In the genomic region with DNA sequence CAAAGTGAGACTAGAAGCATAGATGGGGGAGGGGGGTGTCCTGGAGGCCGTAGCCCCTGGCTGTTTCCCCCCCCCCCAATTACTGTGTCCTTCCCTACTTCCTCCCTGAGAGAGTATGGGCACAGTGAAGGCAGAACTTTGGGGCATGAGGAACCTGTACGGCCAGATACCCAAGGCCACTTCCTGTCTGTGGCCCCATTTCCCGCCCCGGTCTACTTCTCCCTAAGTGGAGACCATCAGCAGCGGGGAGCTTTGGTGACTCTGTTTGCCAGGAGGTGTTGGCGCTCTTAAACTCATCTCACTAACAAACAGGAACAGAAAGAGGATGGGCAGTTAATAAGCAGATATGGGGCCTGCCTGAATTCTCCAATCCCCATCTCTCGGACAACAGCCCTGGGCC, we compare ENCODE assay signal across 30 mouse cellular contexts. TPM values are rescaled to one million over a fixed set of nuclear protein-coding genes. Genes with fewer than 3 reads are reported as not detected.
DNase-seq lines count a peak whose midpoint lies in the region; ATAC-seq lines count a peak whose summit lies in the region.
"Had no signal": no experiment of that assay in that cellular context is flagged by ENCODE, and none has a peak within 500 bp of the region (broad histone marks: within the 10 kb centered on the region; RNA-seq: fewer than 3 reads in every experiment).

No protein-coding gene starts in this region.

- H3K4me1 ChIP-seq in embryonic facial prominence, embryonic 11.5 days (ENCODE audit: control insufficient read depth, insufficient read depth, low read length): peaks cover 2% of the 10 kb centered on the region
- peaks cover 43% of the 10 kb centered on the region for H3K4me1 ChIP-seq in embryonic facial prominence, embryonic 10.5 days
- H3K4me1 ChIP-seq in intestine, embryonic 16.5 days (ENCODE audit: control insufficient read depth, insufficient read depth, low read length): peaks cover 20% of the 10 kb centered on the region

- no peak for ATAC-seq in embryonic facial prominence, embryonic 11.5 days (replicated peaks; ENCODE audit: insufficient number of reproducible peaks, low FRiP score, low TSS enrichment, low read depth)
- ATAC-seq in common myeloid progenitor, adult 5-6 weeks (replicated peaks; ENCODE audit: low read depth, poor library complexity, severe bottlenecking): peak; percentile 83
- ATAC-seq in megakaryocyte, adult 5-6 weeks (ENCODE audit: poor library complexity, severe bottlenecking): peak; percentile 92
- ATAC-seq in intestine, embryonic 16.5 days: no peak
- ATAC-seq: activated CD4-positive, CD25-positive, alpha-beta regulatory T cell, adult 4 months; forebrain, embryonic 15.5 days; Patski had no signal

- H3K4me2 ChIP-seq in embryonic facial prominence, embryonic 11.5 days (ENCODE audit: low read depth, low read length): no peak overlapping the region
- H3K4me2 ChIP-seq in intestine, embryonic 16.5 days (ENCODE audit: low read depth, low read length): no peak overlapping the region

- no peaks in the 10 kb centered on the region for H3K36me3 ChIP-seq in embryonic facial prominence, embryonic 11.5 days (replicated peaks; ENCODE audit: control insufficient read depth, insufficient read depth, low read depth, low read length)
- H3K36me3 ChIP-seq in embryonic facial prominence, embryonic 10.5 days (replicated peaks): no peaks in the 10 kb centered on the region
- no peaks in the 10 kb centered on the region for H3K36me3 ChIP-seq in intestine, embryonic 16.5 days (ENCODE audit: control insufficient read depth, insufficient read depth, low read length)
- H3K36me3 ChIP-seq: embryonic facial prominence, embryonic 13.5 days; forebrain, embryonic 15.5 days; hindbrain, embryonic 12.5 days had no signal

- H3K27me3 ChIP-seq in embryonic facial prominence, embryonic 11.5 days (ENCODE audit: control insufficient read depth, insufficient read depth, low read length): peaks cover 31% of the 10 kb centered on the region
- peaks cover 59% of the 10 kb centered on the region for H3K27me3 ChIP-seq in embryonic facial prominence, embryonic 10.5 days (replicated peaks; ENCODE audit: low read depth, poor library complexity, severe bottlenecking)
- peaks cover 26% of the 10 kb centered on the region for H3K27me3 ChIP-seq in intestine, embryonic 16.5 days (replicated peaks; ENCODE audit: control insufficient read depth, insufficient read depth, low read length)

- H3K9me3 ChIP-seq in embryonic facial prominence, embryonic 11.5 days (replicated peaks; ENCODE audit: control insufficient read depth, low read length): no peaks in the 10 kb centered on the region
- H3K9me3 ChIP-seq in embryonic facial prominence, embryonic 10.5 days: peaks cover 6% of the 10 kb centered on the region; the same call in 1 of the 2 replicates
- no peaks in the 10 kb centered on the region; the same call in 1 of the 2 replicates for H3K9me3 ChIP-seq in intestine, embryonic 16.5 days (ENCODE audit: control insufficient read depth, low read length)
- H3K9me3 ChIP-seq: embryonic facial prominence, embryonic 13.5 days; forebrain, embryonic 15.5 days had no signal

- no peak for DNase-seq in embryonic facial prominence, embryonic 11.5 days (ENCODE audit: low spot score)
- no peak for DNase-seq in embryonic facial prominence, embryonic 10.5 days (ENCODE audit: low spot score)
- DNase-seq in 416B (ENCODE audit: low read depth): peak; percentile 81
- DNase-seq in adrenal gland, adult 8-10 months: no peak
- no peak for DNase-seq in MN1 (ENCODE audit: low spot score)
- DNase-seq: adrenal gland, postnatal 14 days; cerebellum, adult 11-12 months; gastrocnemius, postnatal 14 days; kidney, adult 9 months; kidney, postnatal 4 days; layer of hippocampus, adult 9-11 months; lung, postnatal 10 days; spleen, adult 18-20 months; thymus, adult 18-20 months had no signal

- no peak overlapping the region for H3K27ac ChIP-seq in embryonic facial prominence, embryonic 11.5 days (replicated peaks; ENCODE audit: low read depth, low read length)
- no peak overlapping the region for H3K27ac ChIP-seq in embryonic facial prominence, embryonic 10.5 days (replicated peaks)
- no peak overlapping the region for H3K27ac ChIP-seq in intestine, embryonic 16.5 days (ENCODE audit: low read length)
- H3K27ac ChIP-seq: embryonic facial prominence, embryonic 13.5 days; forebrain, embryonic 15.5 days; hindbrain, embryonic 12.5 days; left cerebral cortex, adult 2 months; liver, embryonic 14.5 days had no signal

- WGBS in embryonic facial prominence, embryonic 11.5 days: 56% methylated on average over 7 of the region's 7 CpGs
- 69% methylated on average over 7 of the region's 7 CpGs for WGBS in embryonic facial prominence, embryonic 10.5 days
- 67% methylated on average over 7 of the region's 7 CpGs for WGBS in intestine, embryonic 16.5 days

- H3K9ac ChIP-seq in embryonic facial prominence, embryonic 11.5 days (replicated peaks; ENCODE audit: low read length): no peak overlapping the region
- H3K9ac ChIP-seq in intestine, embryonic 16.5 days (ENCODE audit: low read depth, low read length): no peak overlapping the region
- H3K9ac ChIP-seq: forebrain, embryonic 15.5 days; hindbrain, embryonic 12.5 days; liver, embryonic 14.5 days had no signal

- H3K4me3 ChIP-seq in embryonic facial prominence, embryonic 11.5 days (ENCODE audit: low read depth, low read length): peak overlapping the region; percentile 25; the same call in 1 of the 2 replicates
- H3K4me3 ChIP-seq in embryonic facial prominence, embryonic 10.5 days: no peak overlapping the region
- no peak overlapping the region for H3K4me3 ChIP-seq in intestine, embryonic 16.5 days (ENCODE audit: low read length)
- H3K4me3 ChIP-seq: forebrain, embryonic 15.5 days; left cerebral cortex, adult 2 months had no signal

RNA-seq across cellular contexts. Expression of a gene that starts 0.6 kb away (rescaled TPM):
- not detected in 2 replicates for polyA plus RNA-seq in embryonic facial prominence, embryonic 11.5 days (2014; fragmentation: Nextera tagmentation; extraction: Ambion mirVana)
- polyA plus RNA-seq in embryonic facial prominence, embryonic 10.5 days (2016; fragmentation: Nextera tagmentation; extraction: Ambion mirVana): 0.10 TPM in 1 of 2 replicates, not detected in the other
- 0.09 TPM in 1 of 2 replicates, not detected in the other for total RNA-seq in common myeloid progenitor, adult 5-6 weeks (2017)
- total RNA-seq in megakaryocyte, adult 5-6 weeks (2015): 1.4 and 2.2 TPM in 2 replicates
- 0.26 TPM in 1 of 2 replicates, not detected in the other for total RNA-seq in megakaryocyte, adult 5-6 weeks (2017)
- not detected for total RNA-seq in adrenal gland, adult 8-10 months (2022)
- 0.09 and 0.20 TPM in 2 replicates for polyA plus RNA-seq in intestine, embryonic 16.5 days (2015; fragmentation: Nextera tagmentation; extraction: Ambion mirVana)
- total RNA-seq: adrenal gland, postnatal 14 days; gastrocnemius, postnatal 14 days; heart, adult 8-10 months; megakaryocyte-erythroid progenitor cell, adult 5-6 weeks had no signal
- polyA plus RNA-seq: activated CD4-positive, CD25-positive, alpha-beta regulatory T cell, adult 4 months; forebrain, embryonic 15.5 days; heart, embryonic 16.5 days; hindbrain, embryonic 12.5 days; limb, embryonic 11.5 days; liver, embryonic 14.5 days; Patski; stomach, embryonic 14.5 days had no signal

RNA-seq across cellular contexts. Expression of a gene that starts 6.9 kb away (rescaled TPM):
- polyA plus RNA-seq in embryonic facial prominence, embryonic 11.5 days (2014; fragmentation: Nextera tagmentation; extraction: Ambion mirVana): not detected in 2 replicates
- not detected in 2 replicates for polyA plus RNA-seq in embryonic facial prominence, embryonic 10.5 days (2016; fragmentation: Nextera tagmentation; extraction: Ambion mirVana)
- not detected in 2 replicates for total RNA-seq in common myeloid progenitor, adult 5-6 weeks (2017)
- not detected in 2 replicates for total RNA-seq in megakaryocyte, adult 5-6 weeks (2015)
- total RNA-seq in megakaryocyte, adult 5-6 weeks (2017): not detected in 2 replicates
- not detected for total RNA-seq in adrenal gland, adult 8-10 months (2022)
- 94.3 and 150 TPM in 2 replicates for polyA plus RNA-seq in intestine, embryonic 16.5 days (2015; fragmentation: Nextera tagmentation; extraction: Ambion mirVana)
- total RNA-seq: adrenal gland, postnatal 14 days; gastrocnemius, postnatal 14 days; heart, adult 8-10 months; left cerebral cortex, adult 2 months; megakaryocyte-erythroid progenitor cell, adult 5-6 weeks had no signal
- polyA plus RNA-seq: activated CD4-positive, CD25-positive, alpha-beta regulatory T cell, adult 4 months; embryonic facial prominence, embryonic 13.5 days; forebrain, embryonic 15.5 days; heart, embryonic 16.5 days; hindbrain, embryonic 12.5 days; limb, embryonic 11.5 days; liver, embryonic 14.5 days; neural tube, embryonic 11.5 days; Patski had no signal

RNA-seq across cellular contexts. Expression of a gene that starts 25.0 kb away (rescaled TPM):
- not detected in 2 replicates for polyA plus RNA-seq in embryonic facial prominence, embryonic 11.5 days (2014; fragmentation: Nextera tagmentation; extraction: Ambion mirVana)
- not detected in 2 replicates for polyA plus RNA-seq in embryonic facial prominence, embryonic 10.5 days (2016; fragmentation: Nextera tagmentation; extraction: Ambion mirVana)
- not detected in 2 replicates for total RNA-seq in common myeloid progenitor, adult 5-6 weeks (2017)
- not detected in 2 replicates for total RNA-seq in megakaryocyte, adult 5-6 weeks (2015)
- not detected in 2 replicates for total RNA-seq in megakaryocyte, adult 5-6 weeks (2017)
- total RNA-seq in adrenal gland, adult 8-10 months (2022): not detected
- polyA plus RNA-seq in intestine, embryonic 16.5 days (2015; fragmentation: Nextera tagmentation; extraction: Ambion mirVana): not detected in 2 replicates
- total RNA-seq: adrenal gland, postnatal 14 days; gastrocnemius, postnatal 14 days; heart, adult 8-10 months; left cerebral cortex, adult 2 months; megakaryocyte-erythroid progenitor cell, adult 5-6 weeks had no signal
- polyA plus RNA-seq: activated CD4-positive, CD25-positive, alpha-beta regulatory T cell, adult 4 months; embryonic facial prominence, embryonic 13.5 days; forebrain, embryonic 15.5 days; heart, embryonic 16.5 days; hindbrain, embryonic 12.5 days; limb, embryonic 11.5 days; liver, embryonic 14.5 days; neural tube, embryonic 11.5 days; Patski; stomach, embryonic 14.5 days had no signal

RNA-seq across cellular contexts. Expression of a gene that starts 37.4 kb away (rescaled TPM):
- polyA plus RNA-seq in embryonic facial prominence, embryonic 11.5 days (2014; fragmentation: Nextera tagmentation; extraction: Ambion mirVana): not detected in 2 replicates
- polyA plus RNA-seq in embryonic facial prominence, embryonic 10.5 days (2016; fragmentation: Nextera tagmentation; extraction: Ambion mirVana): not detected in 2 replicates
- total RNA-seq in common myeloid progenitor, adult 5-6 weeks (2017): not detected in 2 replicates
- not detected in 2 replicates for total RNA-seq in megakaryocyte, adult 5-6 weeks (2015)
- not detected in 2 replicates for total RNA-seq in megakaryocyte, adult 5-6 weeks (2017)
- total RNA-seq in adrenal gland, adult 8-10 months (2022): under 1 TPM in 1 of 4 experiments, not detected in 3; 0.46 TPM
- polyA plus RNA-seq in intestine, embryonic 16.5 days (2015; fragmentation: Nextera tagmentation; extraction: Ambion mirVana): not detected in 2 replicates
- total RNA-seq: adrenal gland, postnatal 14 days; gastrocnemius, postnatal 14 days; heart, adult 8-10 months; left cerebral cortex, adult 2 months; megakaryocyte-erythroid progenitor cell, adult 5-6 weeks had no signal
- polyA plus RNA-seq: activated CD4-positive, CD25-positive, alpha-beta regulatory T cell, adult 4 months; embryonic facial prominence, embryonic 13.5 days; forebrain, embryonic 15.5 days; heart, embryonic 16.5 days; hindbrain, embryonic 12.5 days; limb, embryonic 11.5 days; liver, embryonic 14.5 days; neural tube, embryonic 11.5 days; Patski; stomach, embryonic 14.5 days had no signal

RNA-seq across cellular contexts. Expression of a gene that starts 50.3 kb away (rescaled TPM):
- 29.4 and 30.9 TPM in 2 replicates for polyA plus RNA-seq in embryonic facial prominence, embryonic 11.5 days (2014; fragmentation: Nextera tagmentation; extraction: Ambion mirVana)
- polyA plus RNA-seq in embryonic facial prominence, embryonic 10.5 days (2016; fragmentation: Nextera tagmentation; extraction: Ambion mirVana): 36.0 and 38.9 TPM in 2 replicates
- 4.6 and 5.4 TPM in 2 replicates for total RNA-seq in common myeloid progenitor, adult 5-6 weeks (2017)
- 30.2 and 35.4 TPM in 2 replicates for total RNA-seq in megakaryocyte, adult 5-6 weeks (2015)
- total RNA-seq in megakaryocyte, adult 5-6 weeks (2017): 6.1 and 7.1 TPM in 2 replicates
- total RNA-seq in adrenal gland, adult 8-10 months (2022): 10 to 100 TPM; 62.4 to 83.9 (median 73.4) TPM
- polyA plus RNA-seq in intestine, embryonic 16.5 days (2015; fragmentation: Nextera tagmentation; extraction: Ambion mirVana): 7.8 and 9.7 TPM in 2 replicates

Comparison
In these comparisons a context has a peak if more than half of its experiments do, and no peak if none do; other contexts are left out.
1. ATAC-seq: peak in common myeloid progenitor, adult 5-6 weeks (single experiment) and megakaryocyte, adult 5-6 weeks (single experiment); none in embryonic facial prominence, embryonic 11.5 days (single experiment) and intestine, embryonic 16.5 days (single experiment).